Mouse (Mus musculus): ENCODE results near the gene Ctnnd2.

DNA sequence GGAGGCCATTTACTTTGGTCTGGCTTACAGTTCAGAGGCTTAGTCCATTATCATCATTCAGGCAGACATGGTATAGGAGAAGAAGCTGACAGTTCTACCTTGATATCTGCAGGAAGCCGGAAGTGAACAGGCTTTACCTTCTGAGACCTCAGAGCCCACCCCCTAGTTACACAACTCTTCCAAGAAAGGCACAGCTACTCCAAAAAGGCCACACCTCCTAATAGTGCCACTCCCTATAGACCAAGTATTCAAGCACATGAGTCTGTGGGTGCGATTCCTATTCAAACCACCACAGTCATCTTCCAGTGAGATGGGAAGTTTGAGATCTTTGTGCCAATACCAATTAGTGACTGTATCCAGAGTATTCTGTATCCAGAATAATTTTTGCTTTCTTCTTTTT lies 28.8 kb downstream of the Ctnnd2 start:
- no peak for TF ChIP-seq USF1 (IDR thresholded peaks at IDR 0.05; ENCODE audit: low read depth)
- TF ChIP-seq POLR2A (IDR thresholded peaks at IDR 0.05; ENCODE audit: insufficient read length, low read depth), result no peak
- no peak for TF ChIP-seq CEBPB (IDR thresholded peaks at IDR 0.05; ENCODE audit: insufficient read depth, poor library complexity, severe bottlenecking)
- no peak for TF ChIP-seq MAX (IDR thresholded peaks at IDR 0.05; ENCODE audit: low read depth)
- no peak for TF ChIP-seq POLR2AphosphoS2 (IDR thresholded peaks at IDR 0.05; ENCODE audit: insufficient read length, low read depth)
- no peak for TF ChIP-seq TCF12 (IDR thresholded peaks at IDR 0.05; ENCODE audit: insufficient read depth, poor library complexity, severe bottlenecking)
- TF ChIP-seq SRF (IDR thresholded peaks at IDR 0.05; ENCODE audit: control insufficient read depth, insufficient read length, low read depth), result no peak
- TF ChIP-seq E2F4 (IDR thresholded peaks at IDR 0.05; ENCODE audit: insufficient read depth), result no peak
- no peak for TF ChIP-seq MYOG (IDR thresholded peaks at IDR 0.05; ENCODE audit: control insufficient read depth in 1 of 3, insufficient read depth in 1 of 3, insufficient read length in 2 of 3, low read depth in 2 of 3)
- TF ChIP-seq TCF3 (IDR thresholded peaks at IDR 0.05; ENCODE audit: insufficient read length, low read depth), result no peak
- TF ChIP-seq REST (IDR thresholded peaks at IDR 0.05; ENCODE audit: insufficient read depth, insufficient read length), result no peak
- TF ChIP-seq MYOD1 (IDR thresholded peaks at IDR 0.05; ENCODE audit: control insufficient read depth in 1 of 3, insufficient read length in 2 of 3, low read depth in 2 of 3), result no peak
